Mouse (Mus musculus) liver, embryonic 16.5 days (tissue): ENCODE measurements around the gene Foxk1. TPM values are rescaled to one million over a fixed set of nuclear protein-coding genes. Genes with fewer than 3 reads are reported as not detected.
A peak's percentile ranks its signal among the peaks of the same experiment; 100 is the strongest.

Experiments used
- ATAC-seq: fragments of 200-750 bp; cut with Nextera tagmentation; 2 replicates; pipeline ENCODE4 v1.8.0; 2017; ENCODE audit warnings: low read depth, mild to moderate bottlenecking, moderate number of reproducible peaks, moderate library complexity
- H3K27ac ChIP-seq: fragments of 300-500 bp; sonication (generic); 2 replicates; pipeline ENCODE4 v1.5.1; 2014; ENCODE audit warnings: mild to moderate bottlenecking, low read length
- H3K27me3 ChIP-seq: fragments of 300-500 bp; sonication (generic); 2 replicates; pipeline ENCODE4 v1.6.1; 2014; ENCODE audit warnings: low read depth, low read length, mixed read lengths; ENCODE audit not compliant: control insufficient read depth, insufficient read depth
- H3K36me3 ChIP-seq: fragments of 300-500 bp; sonication (generic); 2 replicates; pipeline ENCODE4 v1.6.1; 2014; ENCODE audit warnings: mild to moderate bottlenecking; ENCODE audit not compliant: control insufficient read depth, insufficient read depth
- H3K4me1 ChIP-seq: fragments of 300-500 bp; sonication (generic); 2 replicates; pipeline ENCODE4 v1.6.1; 2014; ENCODE audit warnings: low read depth, low read length, mixed read lengths; ENCODE audit not compliant: control insufficient read depth
- H3K4me2 ChIP-seq: fragments of 300-500 bp; sonication (generic); 2 replicates; pipeline ENCODE4 v1.6.1; 2014; ENCODE audit warnings: low read depth, low read length, mixed read lengths
- H3K4me3 ChIP-seq: fragments of 300-500 bp; sonication (generic); 2 replicates; pipeline ENCODE4 v1.5.1; 2014; ENCODE audit warnings: low read depth, mild to moderate bottlenecking, low read length
- H3K9ac ChIP-seq: fragments of 300-500 bp; sonication (generic); 2 replicates; pipeline ENCODE4 v1.6.1; 2014; ENCODE audit warnings: low read depth, low read length
- H3K9me3 ChIP-seq: fragments of 300-500 bp; sonication (generic); replicated peaks from 2 replicates; pipeline ENCODE4 v1.6.1; 2016; ENCODE audit warnings: low read length; ENCODE audit not compliant: control insufficient read depth
- WGBS: fragments of 180-500 bp; shearing (Covaris S2); extraction: QIAGEN DNeasy Blood & Tissue Kit; methylation state at CpG from one replicate; pipeline ENCODE4 v1.1.7; 2014; ENCODE audit not compliant: insufficient replicate concordance; 5-methylcytosine and 5-hydroxymethylcytosine counted together
- polyA plus RNA-seq: library from polyadenylated mRNA; unstranded; fragments of >200 nt; fragmentation: Nextera tagmentation; extraction: Ambion mirVana; gene quantifications from 2 replicates; pipeline ENCODE4 v1.2.1, GENCODE M21; 2015

Foxk1 gene
- polyA plus RNA-seq, 1 experiment from 2014 or later = 0.97 TPM

DNA sequence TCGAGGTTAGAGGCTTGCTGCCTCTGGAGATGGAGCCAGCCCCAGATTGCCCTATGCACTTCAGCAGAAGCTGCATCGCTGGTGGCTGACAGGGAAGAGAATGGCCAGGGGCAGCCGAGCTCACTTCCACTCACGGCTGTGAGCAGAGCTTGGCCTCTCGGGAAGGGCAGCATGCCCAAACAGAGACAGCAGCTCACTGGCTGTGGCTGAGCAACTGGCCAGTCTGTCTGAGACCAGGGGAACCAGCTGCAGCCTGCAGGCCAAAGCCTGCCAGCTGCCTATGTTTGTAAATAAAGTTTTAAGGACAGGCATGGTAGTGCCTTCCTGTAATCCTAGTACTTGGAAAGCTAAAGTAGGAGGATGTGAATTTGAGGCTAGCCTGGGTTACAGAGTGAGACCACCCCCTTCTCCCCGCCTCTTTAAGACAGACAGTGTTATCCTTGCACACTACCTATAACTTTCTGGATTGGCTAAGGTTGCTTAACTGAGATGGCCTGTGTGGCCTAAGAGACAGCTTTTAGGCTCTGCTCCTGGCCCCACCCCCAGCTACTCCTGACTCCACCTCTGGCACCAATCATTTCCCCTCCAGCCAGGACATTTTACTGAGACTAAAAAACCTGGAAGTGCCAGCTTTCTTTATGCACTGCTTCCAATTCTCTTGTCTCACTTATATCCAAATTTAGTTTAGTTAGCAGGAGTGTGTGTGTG is 11.5 kb downstream of the Foxk1 start:
- Histone ChIP-seq H3K4me2 (no peak overlapping the region), H3K36me3 (no peaks in the 10 kb centered on the region), H3K9me3 (no peaks in the 10 kb centered on the region), H3K27me3 (no peaks in the 10 kb centered on the region), H3K4me3 (no peak overlapping the region), H3K4me1 (peaks cover 42% of the 10 kb centered on the region), H3K27ac (no peak overlapping the region), H3K9ac (peak overlapping the region; percentile 9; the same call in 1 of the 2 replicates)
- 63% methylated on average over 6 of the region's 6 CpGs for WGBS
- ATAC-seq = no peak

- H3K27me3 ChIP-seq = no peaks in the 10 kb centered on the region
- H3K4me2 ChIP-seq = no peak overlapping the region
- H3K9me3 ChIP-seq = no peaks in the 10 kb centered on the region
- 56% methylated on average over 9 of the region's 9 CpGs for WGBS
- no peak overlapping the region for H3K4me3 ChIP-seq
- no peaks in the 10 kb centered on the region for H3K36me3 ChIP-seq
- no peak overlapping the region for H3K27ac ChIP-seq
- peaks cover 45% of the 10 kb centered on the region for H3K4me1 ChIP-seq
- ATAC-seq = no peak
- H3K9ac ChIP-seq = no peak overlapping the region
Observed at GRCm38 (mm10) chr5:142413723-142414445, 12.6 kb downstream of the Foxk1 start.

DNA sequence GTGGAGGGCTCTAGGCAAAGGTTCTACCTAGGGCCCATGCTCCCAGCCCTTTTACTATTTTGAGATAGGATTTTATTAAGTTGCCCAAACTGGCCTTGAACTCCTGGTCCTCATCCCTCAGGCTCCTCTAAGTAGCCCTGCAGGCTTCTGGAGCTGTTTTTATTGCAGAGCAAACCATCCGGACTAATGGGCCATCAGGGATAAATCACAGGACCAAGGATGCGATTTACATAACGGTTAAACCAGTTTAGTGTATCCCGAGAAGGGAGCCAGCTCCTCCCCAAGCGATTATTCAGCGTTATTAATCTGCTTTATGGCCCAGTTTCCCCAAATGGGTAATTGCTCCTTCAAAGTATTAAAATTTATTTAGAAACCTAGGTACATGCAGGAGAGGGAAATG is 14.1 kb downstream of the Foxk1 start:
- Histone ChIP-seq H3K9me3 (no peaks in the 10 kb centered on the region), H3K9ac (no peak overlapping the region), H3K27ac (no peak overlapping the region), H3K4me2 (no peak overlapping the region), H3K4me3 (no peak overlapping the region), H3K27me3 (no peaks in the 10 kb centered on the region), H3K36me3 (no peaks in the 10 kb centered on the region), H3K4me1 (peaks cover 40% of the 10 kb centered on the region)
- ATAC-seq = no peak
- WGBS = 74% methylated on average over 6 of the region's 6 CpGs

DNA sequence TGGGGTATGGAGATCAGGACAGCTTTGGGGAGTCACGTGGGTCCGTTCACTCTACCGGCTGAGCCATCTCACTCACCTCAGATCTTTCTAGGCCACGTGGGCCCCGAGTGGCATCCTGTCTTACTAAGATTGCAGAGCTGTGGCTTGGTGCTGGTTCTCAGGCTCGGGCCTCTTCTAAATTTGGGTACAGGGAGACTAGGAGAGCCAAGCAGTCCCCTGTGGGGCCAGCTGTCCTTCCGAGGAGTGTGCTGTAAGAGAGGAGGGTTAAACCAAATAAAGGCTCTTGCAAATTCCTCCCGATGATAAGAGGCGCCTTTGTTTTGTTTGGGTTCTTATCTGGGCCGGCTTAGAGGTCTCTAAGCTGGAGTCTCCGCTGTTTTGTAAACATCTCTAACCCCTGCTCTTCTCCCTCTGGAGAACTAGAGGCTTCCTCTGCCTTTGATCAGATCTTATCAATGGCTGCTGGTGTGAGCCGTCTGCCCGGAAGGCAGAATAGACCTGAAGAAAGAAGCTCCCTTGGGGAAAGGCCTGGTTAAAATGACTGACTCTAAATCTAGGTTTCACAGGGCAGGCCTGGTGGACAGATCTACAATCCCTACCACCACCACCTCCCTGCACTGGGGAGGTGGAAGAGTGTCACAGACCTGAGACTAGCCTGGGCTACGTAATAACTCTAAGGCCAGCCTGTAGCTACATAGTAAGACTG is 14.9 kb downstream of the Foxk1 start:
- ATAC-seq = peak; percentile 14
- Histone ChIP-seq H3K4me2 (peak overlapping the region; percentile 28; the same call in 1 of the 2 replicates), H3K9me3 (no peaks in the 10 kb centered on the region), H3K9ac (peak overlapping the region; percentile 4; the same call in 1 of the 2 replicates), H3K4me1 (peaks cover 40% of the 10 kb centered on the region), H3K27ac (peak overlapping the region; percentile 15; the same call in 1 of the 2 replicates), H3K27me3 (no peaks in the 10 kb centered on the region), H3K4me3 (no peak overlapping the region), H3K36me3 (no peaks in the 10 kb centered on the region)
- WGBS = 10% methylated on average over 14 of the region's 14 CpGs

- no peaks in the 10 kb centered on the region for H3K27me3 ChIP-seq
- no peaks in the 10 kb centered on the region for H3K9me3 ChIP-seq
- H3K4me2 ChIP-seq = 0 out of 2 replicates have a peak overlapping the region, but pooled peaks have one; percentile 18
- H3K27ac ChIP-seq = peak overlapping the region; percentile 16
- H3K4me3 ChIP-seq = no peak overlapping the region
- no peak for ATAC-seq
- WGBS = 44% methylated on average over 3 of the region's 3 CpGs
- no peak overlapping the region for H3K9ac ChIP-seq
- no peaks in the 10 kb centered on the region for H3K36me3 ChIP-seq
- peaks cover 40% of the 10 kb centered on the region for H3K4me1 ChIP-seq
Observed at GRCm38 (mm10) chr5:142417104-142417503, 15.8 kb downstream of the Foxk1 start.

- Histone ChIP-seq H3K4me3 (no peak overlapping the region), H3K27ac (peak overlapping the region; percentile 16), H3K4me2 (no peak overlapping the region; the same call in 1 of the 2 replicates), H3K9me3 (no peaks in the 10 kb centered on the region), H3K4me1 (peaks cover 34% of the 10 kb centered on the region), H3K36me3 (no peaks in the 10 kb centered on the region), H3K9ac (no peak overlapping the region), H3K27me3 (no peaks in the 10 kb centered on the region)
- WGBS = 64% methylated on average over 9 of the region's 9 CpGs
- peak; percentile 73 for ATAC-seq
Observed at GRCm38 (mm10) chr5:142417876-142418275, 16.6 kb downstream of the Foxk1 start.

- H3K4me3 ChIP-seq = no peak overlapping the region
- 68% methylated on average over 4 of the region's 4 CpGs for WGBS
- 0 out of 2 replicates have a peak overlapping the region, but pooled peaks have one; percentile 0 for H3K27ac ChIP-seq
- peaks cover 31% of the 10 kb centered on the region for H3K4me1 ChIP-seq
- no peaks in the 10 kb centered on the region for H3K36me3 ChIP-seq
- no peaks in the 10 kb centered on the region for H3K27me3 ChIP-seq
- H3K4me2 ChIP-seq = no peak overlapping the region
- ATAC-seq = no peak
- H3K9ac ChIP-seq = no peak overlapping the region
- H3K9me3 ChIP-seq = no peaks in the 10 kb centered on the region
Observed at GRCm38 (mm10) chr5:142418419-142418818, 17.1 kb downstream of the Foxk1 start.

- ATAC-seq = no peak
- no peaks in the 10 kb centered on the region for H3K27me3 ChIP-seq
- no peaks in the 10 kb centered on the region for H3K36me3 ChIP-seq
- no peak overlapping the region for H3K4me2 ChIP-seq
- H3K9me3 ChIP-seq = no peaks in the 10 kb centered on the region
- WGBS = 88% methylated on average over 4 of the region's 4 CpGs
- H3K4me3 ChIP-seq = no peak overlapping the region
- no peak overlapping the region for H3K27ac ChIP-seq
- peaks cover 39% of the 10 kb centered on the region for H3K4me1 ChIP-seq
- no peak overlapping the region for H3K9ac ChIP-seq
Observed at GRCm38 (mm10) chr5:142420317-142420716, 19.0 kb downstream of the Foxk1 start.
